Mouse (Mus musculus): Measurements from ENCODE around the gene Carnmt1.

Gene Carnmt1

GRCm38 (mm10) chr19:18713357-18713756 is 42.8 kb downstream of the Carnmt1 start:
- peak; percentile 67 to 68 for DNase-seq (ENCODE audit: low spot score in 2 of 2)

GRCm38 (mm10) chr19:18716374-18716773 is 45.8 kb downstream of the Carnmt1 start:
- peak; percentile 77 to 83 for DNase-seq (ENCODE audit: low spot score in 2 of 2)

- DNase-seq (ENCODE audit: low spot score in 2 of 2): no peak
Measured at GRCm38 (mm10) chr19:18720337-18720736, 49.8 kb downstream of the Carnmt1 start.

GRCm38 (mm10) chr19:18725186-18725585 is 54.6 kb downstream of the Carnmt1 start:
- DNase-seq (ENCODE audit: low spot score in 2 of 2): no peak

- DNase-seq (ENCODE audit: low spot score in 2 of 2): no peak
Measured at GRCm38 (mm10) chr19:18730255-18730654, 59.7 kb downstream of the Carnmt1 start.

- no peak for DNase-seq (ENCODE audit: low spot score in 2 of 2)
Measured at GRCm38 (mm10) chr19:18731077-18731476, 60.5 kb downstream of the Carnmt1 start.

GRCm38 (mm10) chr19:18735901-18736300 is 65.3 kb downstream of the Carnmt1 start:
- DNase-seq (ENCODE audit: low spot score in 2 of 2): no peak

- DNase-seq (ENCODE audit: low spot score in 2 of 2): no peak
Measured at GRCm38 (mm10) chr19:18739146-18739545, 68.6 kb downstream of the Carnmt1 start.

- DNase-seq (ENCODE audit: low spot score in 2 of 2): no peak
Measured at GRCm38 (mm10) chr19:18743946-18744345, 73.4 kb downstream of the Carnmt1 start.

- no peak for DNase-seq (ENCODE audit: low spot score in 2 of 2)
Measured at GRCm38 (mm10) chr19:18746576-18747340, 76.2 kb downstream of the Carnmt1 start.

GRCm38 (mm10) chr19:18747379-18747778 is 76.8 kb downstream of the Carnmt1 start:
- no peak for DNase-seq (ENCODE audit: low spot score in 2 of 2)

- no peak for DNase-seq (ENCODE audit: low spot score in 2 of 2)
Measured at GRCm38 (mm10) chr19:18749598-18750339, 79.2 kb downstream of the Carnmt1 start, which contains the start of gene Trpm6. Trpm6 (plus strand) TSS chr19:18749983.

All from right cerebral cortex, postnatal 10 days (tissue).